Mouse (Mus musculus): ENCODE measurements around the gene Fcmr. TPM values are rescaled to one million over a fixed set of nuclear protein-coding genes. Genes with fewer than 3 reads are reported as not detected.

The Fcmr gene
- polyA plus RNA-seq (2014; fragmentation: Nextera tagmentation; extraction: Ambion mirVana): not detected in 2 replicates

DNA sequence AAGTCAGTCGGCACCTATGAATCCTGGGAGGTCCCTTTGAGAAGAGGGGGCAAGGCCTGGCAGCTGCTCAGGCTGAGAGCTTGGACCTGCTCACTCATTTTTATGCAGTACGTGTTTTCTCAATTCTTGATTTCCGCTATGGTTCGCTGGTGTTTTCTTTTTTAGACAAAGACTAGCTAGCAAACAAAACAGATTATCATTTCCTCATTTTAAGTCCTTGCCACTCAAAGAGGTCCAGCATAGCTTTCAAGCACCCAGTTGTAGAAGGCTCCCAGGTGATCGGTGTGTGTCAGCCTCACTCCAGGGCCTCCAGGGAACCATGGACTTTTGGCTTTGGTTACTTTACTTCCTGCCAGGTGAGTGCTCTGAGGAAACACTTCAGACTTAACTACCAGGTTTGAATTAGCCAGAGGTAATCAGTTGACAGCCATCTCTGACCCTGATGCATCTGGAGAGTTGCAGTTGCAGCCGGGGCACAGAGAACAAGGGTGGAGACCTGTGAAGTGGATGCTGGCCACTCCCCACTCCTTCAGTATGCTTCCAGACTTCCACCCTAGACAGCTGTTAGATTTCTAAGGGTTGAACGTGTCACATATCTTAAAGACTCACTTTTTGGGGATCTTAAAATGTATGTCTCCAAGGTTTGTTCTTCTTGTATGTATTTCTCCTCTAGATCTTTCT is at the start of gene Fcmr:
Gene Fcmr, plus strand, starts transcription at position 129 of the 681 bp plus-strand sequence.
- no peak for ATAC-seq (replicated peaks; ENCODE audit: insufficient number of reproducible peaks, low FRiP score, low TSS enrichment, low read depth)
- no peaks in the 10 kb centered on the region for H3K27me3 ChIP-seq (ENCODE audit: control insufficient read depth, insufficient read depth, low read length)
- no peak for DNase-seq (ENCODE audit: low spot score)
- 80% methylated on average over 7 of the region's 7 CpGs for WGBS
- H3K9me3 ChIP-seq (replicated peaks; ENCODE audit: control insufficient read depth, low read length): no peaks in the 10 kb centered on the region
- no peak within 1 kb of the TSS for H3K4me3 ChIP-seq (ENCODE audit: low read depth, low read length)
- no peak within 1 kb of the TSS for H3K4me2 ChIP-seq (ENCODE audit: low read depth, low read length)
- no peak within 1 kb of the TSS for H3K9ac ChIP-seq (replicated peaks; ENCODE audit: low read length)
- H3K4me1 ChIP-seq (ENCODE audit: control insufficient read depth, insufficient read depth, low read length): no peaks in the 10 kb centered on the region
- no peaks in the 10 kb centered on the region for H3K36me3 ChIP-seq (replicated peaks; ENCODE audit: control insufficient read depth, insufficient read depth, low read depth, low read length)
- H3K27ac ChIP-seq (replicated peaks; ENCODE audit: low read depth, low read length): no peak within 1 kb of the TSS

- DNase-seq (ENCODE audit: low spot score) (no peak), ATAC-seq (replicated peaks; ENCODE audit: insufficient number of reproducible peaks, low FRiP score, low TSS enrichment, low read depth) (no peak)
- no peak overlapping the region for H3K4me3 ChIP-seq (ENCODE audit: low read depth, low read length)
- H3K9me3 ChIP-seq (replicated peaks; ENCODE audit: control insufficient read depth, low read length): no peaks in the 10 kb centered on the region
- H3K27ac ChIP-seq (replicated peaks; ENCODE audit: low read depth, low read length): no peak overlapping the region
- H3K27me3 ChIP-seq (ENCODE audit: control insufficient read depth, insufficient read depth, low read length): no peaks in the 10 kb centered on the region
- no peaks in the 10 kb centered on the region for H3K4me1 ChIP-seq (ENCODE audit: control insufficient read depth, insufficient read depth, low read length)
- no peak overlapping the region for H3K9ac ChIP-seq (replicated peaks; ENCODE audit: low read length)
- H3K4me2 ChIP-seq (ENCODE audit: low read depth, low read length): no peak overlapping the region
- H3K36me3 ChIP-seq (replicated peaks; ENCODE audit: control insufficient read depth, insufficient read depth, low read depth, low read length): no peaks in the 10 kb centered on the region
- 86% methylated on average over 1 of the region's 1 CpGs for WGBS
Measured at GRCm38 (mm10) chr1:130819737-130820136, 45.7 kb upstream of the Fcmr start.

DNA sequence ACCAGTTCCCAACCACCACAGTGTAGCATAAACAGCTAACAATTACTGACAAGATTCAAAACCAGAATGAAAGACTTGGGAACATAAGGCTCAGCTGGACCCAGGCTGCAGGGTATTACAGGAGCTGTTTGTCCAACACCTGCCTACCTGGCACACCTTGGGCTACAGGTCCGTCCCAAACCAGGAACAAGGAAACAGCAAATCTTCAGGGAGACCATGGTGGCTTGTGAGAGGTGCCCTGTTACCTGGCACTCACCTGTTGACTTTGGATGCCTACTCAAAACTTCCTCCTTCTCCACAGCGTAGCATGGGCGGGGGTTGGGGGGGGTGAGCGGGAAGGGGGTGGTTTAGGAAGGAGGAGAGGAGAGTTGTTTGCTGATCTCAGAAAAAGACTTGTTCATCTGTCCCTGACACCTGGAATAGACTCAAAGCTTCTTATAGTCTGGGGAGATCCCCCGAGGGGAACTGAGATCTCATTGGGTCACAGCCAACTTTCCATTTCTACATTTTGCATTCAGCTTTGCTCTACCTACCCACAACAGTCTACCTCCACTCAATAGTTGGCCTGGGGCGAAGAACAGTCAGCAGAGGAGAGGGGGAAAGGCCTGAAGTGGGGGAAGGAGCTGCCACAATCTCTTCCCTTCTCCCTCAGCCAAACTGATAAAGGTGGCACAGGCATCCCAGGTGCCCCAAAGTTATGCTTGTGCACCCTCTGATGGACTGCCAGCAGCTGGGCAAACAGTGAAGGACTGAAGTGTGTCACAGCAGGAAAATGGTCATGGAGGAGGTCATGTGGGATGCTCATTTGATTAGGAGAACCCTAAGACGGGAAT is 44.9 kb upstream of the Fcmr start:
- DNase-seq (ENCODE audit: low spot score): no peak
- no peak for ATAC-seq (replicated peaks; ENCODE audit: insufficient number of reproducible peaks, low FRiP score, low TSS enrichment, low read depth)
- H3K27ac ChIP-seq (replicated peaks; ENCODE audit: low read depth, low read length): no peak overlapping the region
- no peaks in the 10 kb centered on the region for H3K4me1 ChIP-seq (ENCODE audit: control insufficient read depth, insufficient read depth, low read length)
- WGBS: 82% methylated on average over 7 of the region's 7 CpGs
- no peak overlapping the region for H3K4me2 ChIP-seq (ENCODE audit: low read depth, low read length)
- H3K9ac ChIP-seq (replicated peaks; ENCODE audit: low read length): no peak overlapping the region
- no peaks in the 10 kb centered on the region for H3K9me3 ChIP-seq (replicated peaks; ENCODE audit: control insufficient read depth, low read length)
- no peaks in the 10 kb centered on the region for H3K36me3 ChIP-seq (replicated peaks; ENCODE audit: control insufficient read depth, insufficient read depth, low read depth, low read length)
- H3K27me3 ChIP-seq (ENCODE audit: control insufficient read depth, insufficient read depth, low read length): no peaks in the 10 kb centered on the region
- H3K4me3 ChIP-seq (ENCODE audit: low read depth, low read length): no peak overlapping the region

- Histone ChIP-seq H3K9me3 (replicated peaks; ENCODE audit: control insufficient read depth, low read length) (no peaks in the 10 kb centered on the region), H3K27me3 (ENCODE audit: control insufficient read depth, insufficient read depth, low read length) (no peaks in the 10 kb centered on the region), H3K9ac (replicated peaks; ENCODE audit: low read length) (no peak overlapping the region), H3K27ac (replicated peaks; ENCODE audit: low read depth, low read length) (no peak overlapping the region), H3K4me2 (ENCODE audit: low read depth, low read length) (no peak overlapping the region), H3K4me1 (ENCODE audit: control insufficient read depth, insufficient read depth, low read length) (no peaks in the 10 kb centered on the region), H3K4me3 (ENCODE audit: low read depth, low read length) (no peak overlapping the region), H3K36me3 (replicated peaks; ENCODE audit: control insufficient read depth, insufficient read depth, low read depth, low read length) (no peaks in the 10 kb centered on the region)
- DNase-seq (ENCODE audit: low spot score) (no peak), ATAC-seq (replicated peaks; ENCODE audit: insufficient number of reproducible peaks, low FRiP score, low TSS enrichment, low read depth) (no peak)
- 93% methylated on average over 2 of the region's 2 CpGs for WGBS
Measured at GRCm38 (mm10) chr1:130821149-130821471, 44.4 kb upstream of the Fcmr start.

DNA sequence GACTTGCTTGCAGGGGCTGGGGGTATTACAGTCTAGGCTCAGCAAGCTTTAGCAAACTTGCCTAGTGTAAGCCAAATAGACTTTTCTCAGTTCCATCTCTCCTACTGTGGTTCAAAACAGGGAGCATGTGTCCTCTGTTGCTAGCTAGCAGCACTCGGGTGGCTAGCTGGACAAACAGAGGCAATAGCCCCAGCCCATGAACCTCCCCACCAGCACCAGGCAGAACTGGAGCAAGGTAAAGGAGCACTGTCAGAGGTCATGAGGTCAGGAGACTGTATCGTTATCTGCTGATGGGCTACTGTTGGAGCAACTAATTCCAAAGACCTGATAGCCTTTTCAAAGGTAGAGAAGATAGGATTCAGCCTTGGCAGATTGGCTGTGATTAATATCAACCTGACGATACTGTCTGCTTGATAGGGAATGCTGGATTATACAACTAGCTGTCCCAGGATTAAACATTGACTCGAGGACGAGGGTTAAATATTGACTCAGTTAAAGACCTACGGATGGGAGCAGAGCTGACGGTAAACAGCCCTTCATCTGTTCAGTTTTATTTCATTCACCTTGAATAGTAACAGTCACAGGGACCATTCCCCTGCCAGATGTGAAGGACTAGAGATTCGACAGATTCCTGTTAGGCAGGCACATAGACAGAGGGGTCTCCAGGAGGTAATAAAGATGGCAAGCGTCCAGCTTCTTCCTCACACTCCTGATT is 43.4 kb upstream of the Fcmr start:
- no peak overlapping the region for H3K4me2 ChIP-seq (ENCODE audit: low read depth, low read length)
- no peaks in the 10 kb centered on the region for H3K9me3 ChIP-seq (replicated peaks; ENCODE audit: control insufficient read depth, low read length)
- H3K4me3 ChIP-seq (ENCODE audit: low read depth, low read length): no peak overlapping the region
- ATAC-seq (replicated peaks; ENCODE audit: insufficient number of reproducible peaks, low FRiP score, low TSS enrichment, low read depth) (no peak), DNase-seq (ENCODE audit: low spot score) (no peak)
- WGBS: 79% methylated on average over 9 of the region's 9 CpGs
- no peaks in the 10 kb centered on the region for H3K4me1 ChIP-seq (ENCODE audit: control insufficient read depth, insufficient read depth, low read length)
- no peaks in the 10 kb centered on the region for H3K36me3 ChIP-seq (replicated peaks; ENCODE audit: control insufficient read depth, insufficient read depth, low read depth, low read length)
- H3K9ac ChIP-seq (replicated peaks; ENCODE audit: low read length): no peak overlapping the region
- no peaks in the 10 kb centered on the region for H3K27me3 ChIP-seq (ENCODE audit: control insufficient read depth, insufficient read depth, low read length)
- no peak overlapping the region for H3K27ac ChIP-seq (replicated peaks; ENCODE audit: low read depth, low read length)

- 81% methylated on average over 5 of the region's 5 CpGs for WGBS
Measured at GRCm38 (mm10) chr1:130826448-130826847, 39.0 kb upstream of the Fcmr start, which contains the start of gene Pigr. Pigr (plus strand) TSS chr1:130826684.

DNA sequence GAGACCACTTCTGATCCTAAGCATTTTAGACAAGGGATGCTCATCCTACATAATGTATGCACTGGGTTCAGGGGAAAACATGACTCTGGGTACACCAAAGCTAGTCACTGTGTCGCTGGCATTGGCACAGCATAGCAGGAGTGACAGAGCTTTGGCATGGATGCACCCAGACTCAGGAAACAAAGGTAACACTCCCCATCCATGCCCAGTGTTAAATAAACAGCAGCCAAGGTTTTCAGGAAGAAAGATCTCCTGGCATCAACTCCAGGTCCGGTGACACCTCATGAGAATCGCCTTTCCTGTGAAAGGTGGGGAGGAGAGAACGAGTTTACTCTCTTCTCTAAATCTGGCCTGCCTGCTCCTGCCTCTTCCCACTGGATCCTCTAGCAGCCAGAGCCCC is 36.8 kb upstream of the Fcmr start:
- DNase-seq (ENCODE audit: low spot score) (no peak), ATAC-seq (replicated peaks; ENCODE audit: insufficient number of reproducible peaks, low FRiP score, low TSS enrichment, low read depth) (no peak)
- Histone ChIP-seq H3K4me1 (ENCODE audit: control insufficient read depth, insufficient read depth, low read length) (no peaks in the 10 kb centered on the region), H3K4me3 (ENCODE audit: low read depth, low read length) (no peak overlapping the region), H3K9ac (replicated peaks; ENCODE audit: low read length) (no peak overlapping the region), H3K36me3 (replicated peaks; ENCODE audit: control insufficient read depth, insufficient read depth, low read depth, low read length) (no peaks in the 10 kb centered on the region), H3K9me3 (replicated peaks; ENCODE audit: control insufficient read depth, low read length) (no peaks in the 10 kb centered on the region), H3K27me3 (ENCODE audit: control insufficient read depth, insufficient read depth, low read length) (no peaks in the 10 kb centered on the region), H3K27ac (replicated peaks; ENCODE audit: low read depth, low read length) (no peak overlapping the region), H3K4me2 (ENCODE audit: low read depth, low read length) (no peak overlapping the region)
- WGBS: 72% methylated on average over 4 of the region's 4 CpGs

More at GRCm38 (mm10) chr1:130826448-130826847, 39.0 kb upstream of the Fcmr start, which contains the start of gene Pigr:
- ATAC-seq (replicated peaks; ENCODE audit: insufficient number of reproducible peaks, low FRiP score, low TSS enrichment, low read depth): no peak
- no peaks in the 10 kb centered on the region for H3K36me3 ChIP-seq (replicated peaks; ENCODE audit: control insufficient read depth, insufficient read depth, low read depth, low read length)
- H3K9ac ChIP-seq (replicated peaks; ENCODE audit: low read length): no peak within 1 kb of the TSS
- H3K4me1 ChIP-seq (ENCODE audit: control insufficient read depth, insufficient read depth, low read length): no peaks in the 10 kb centered on the region
- no peak within 1 kb of the TSS for H3K27ac ChIP-seq (replicated peaks; ENCODE audit: low read depth, low read length)
- no peaks in the 10 kb centered on the region for H3K9me3 ChIP-seq (replicated peaks; ENCODE audit: control insufficient read depth, low read length)
- no peaks in the 10 kb centered on the region for H3K27me3 ChIP-seq (ENCODE audit: control insufficient read depth, insufficient read depth, low read length)
- H3K4me3 ChIP-seq (ENCODE audit: low read depth, low read length): no peak within 1 kb of the TSS
- no peak within 1 kb of the TSS for H3K4me2 ChIP-seq (ENCODE audit: low read depth, low read length)
- DNase-seq (ENCODE audit: low spot score): no peak
